Mouse (Mus musculus): ENCODE measurements around the gene Ltv1.

- TF ChIP-seq CTCF (IDR thresholded peaks at IDR 0.05; ENCODE audit: control insufficient read depth, insufficient read depth, low read length), result no peak
- TF ChIP-seq POLR2A (IDR thresholded peaks at IDR 0.05; ENCODE audit: borderline replicate concordance, control insufficient read depth, low read depth, low read length), result no peak
Observed at GRCm38 (mm10) chr10:13151353-13151752, 41.6 kb downstream of the Ltv1 start.

Data from bone marrow, adult 2 months (tissue).